Mouse (Mus musculus): ENCODE measurements around the gene Abcb7. TPM values are rescaled to one million over a fixed set of nuclear protein-coding genes. Genes with fewer than 3 reads are reported as not detected.

The Abcb7 gene
- total RNA-seq, 1 experiment: 37.7 TPM

DNA sequence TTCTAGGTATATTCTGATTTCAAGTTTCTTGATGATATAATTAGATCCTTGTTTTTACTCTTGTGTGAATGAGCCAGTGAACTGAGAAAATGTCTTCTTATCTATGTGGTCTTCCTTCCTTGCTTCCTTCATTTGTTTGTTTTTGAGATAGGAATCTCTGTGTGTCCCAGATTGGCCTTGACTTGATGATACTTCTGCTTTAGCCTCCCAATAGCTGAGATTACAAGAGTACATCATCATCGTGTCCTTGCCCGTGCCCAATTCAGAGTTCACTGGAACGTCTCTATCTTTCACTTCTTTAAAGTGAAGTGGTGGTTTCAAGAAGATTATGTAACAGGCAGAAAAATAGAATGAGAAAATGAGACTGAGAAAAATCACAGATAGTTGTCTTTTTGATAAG, 14.5 kb upstream of the Abcb7 start:
- no peaks in the 10 kb centered on the region for H3K4me1 ChIP-seq (ENCODE audit: control insufficient read depth in 2 of 2, insufficient read depth in 2 of 2, low read length in 2 of 2, poor library complexity in 1 of 2)
- no peak for TF ChIP-seq MAFK (IDR thresholded peaks at IDR 0.05; ENCODE audit: insufficient read depth, low read depth, low read length)
- no peak for TF ChIP-seq HCFC1 (IDR thresholded peaks at IDR 0.05; ENCODE audit: borderline replicate concordance, insufficient read depth, low read length)
- no peak for TF ChIP-seq ZC3H11A (IDR thresholded peaks at IDR 0.05; ENCODE audit: borderline replicate concordance, low read depth, low read length)
- no peak for TF ChIP-seq ZNF384 (IDR thresholded peaks at IDR 0.05; ENCODE audit: low read depth, low read length)
- TF ChIP-seq CHD2 (IDR thresholded peaks at IDR 0.05; ENCODE audit: low read depth, low read length): no peak
- in situ Hi-C loops (cut with MboI; ENCODE audit: low sequenced_read_pairs in 2 of 2, unreplicated experiment in 2 of 2): no loop called here
- H3K4me3 ChIP-seq (ENCODE audit: insufficient read depth in 1 of 2, low read depth in 1 of 2, low read length in 2 of 2, poor library complexity in 1 of 2, severe bottlenecking in 1 of 2): no peak overlapping the region
- no peak overlapping the region for H3K9ac ChIP-seq (ENCODE audit: insufficient read depth, low read depth, low read length, poor library complexity, severe bottlenecking)
- H3K27ac ChIP-seq (ENCODE audit: insufficient read depth, low read depth, low read length, poor library complexity, severe bottlenecking): no peak overlapping the region
- no peaks in the 10 kb centered on the region for H3K9me3 ChIP-seq (ENCODE audit: control insufficient read depth, insufficient read depth, low read depth, low read length)
- DNase-seq (ENCODE audit: low read depth, low spot score): no peak
- no peaks in the 10 kb centered on the region for H3K36me3 ChIP-seq (ENCODE audit: control insufficient read depth, insufficient read depth, low read length, poor library complexity, severe bottlenecking)

GRCm38 (mm10) chrX:104413995-104414394, 339 bp upstream of the Abcb7 start:
- no peak for DNase-seq (ENCODE audit: low read depth, low spot score)
- Histone ChIP-seq H3K4me3 (ENCODE audit: insufficient read depth in 1 of 2, low read depth in 1 of 2, low read length in 2 of 2, poor library complexity in 1 of 2, severe bottlenecking in 1 of 2) (peak overlapping the region; percentile 11 to 58; a peak in 3 of 4 replicates), H3K36me3 (ENCODE audit: control insufficient read depth, insufficient read depth, low read length, poor library complexity, severe bottlenecking) (no peaks in the 10 kb centered on the region), H3K27ac (ENCODE audit: insufficient read depth, low read depth, low read length, poor library complexity, severe bottlenecking) (no peak overlapping the region; the same call in 1 of the 2 replicates), H3K9ac (ENCODE audit: insufficient read depth, low read depth, low read length, poor library complexity, severe bottlenecking) (no peak overlapping the region; the same call in 1 of the 2 replicates), H3K9me3 (ENCODE audit: control insufficient read depth, insufficient read depth, low read depth, low read length) (no peaks in the 10 kb centered on the region), H3K4me1 (ENCODE audit: control insufficient read depth in 2 of 2, insufficient read depth in 2 of 2, low read length in 2 of 2, poor library complexity in 1 of 2) (peaks cover 0 to 9% of the 10 kb centered on the region in 2 experiments; a peak in 1 of 4 replicates)
- TF ChIP-seq ZC3H11A (IDR thresholded peaks at IDR 0.05; ENCODE audit: borderline replicate concordance, low read depth, low read length) (no peak), MAFK (IDR thresholded peaks at IDR 0.05; ENCODE audit: insufficient read depth, low read depth, low read length) (no peak), HCFC1 (IDR thresholded peaks at IDR 0.05; ENCODE audit: borderline replicate concordance, insufficient read depth, low read length) (no peak), ZNF384 (IDR thresholded peaks at IDR 0.05; ENCODE audit: low read depth, low read length) (no peak), CHD2 (IDR thresholded peaks at IDR 0.05; ENCODE audit: low read depth, low read length) (no peak)
- in situ Hi-C loops (cut with MboI; ENCODE audit: low sequenced_read_pairs in 2 of 2, unreplicated experiment in 2 of 2): no loop called here

- no peak overlapping the region for H3K9ac ChIP-seq (ENCODE audit: insufficient read depth, low read depth, low read length, poor library complexity, severe bottlenecking)
- no peak for TF ChIP-seq HCFC1 (IDR thresholded peaks at IDR 0.05; ENCODE audit: borderline replicate concordance, insufficient read depth, low read length)
- no peak for TF ChIP-seq CHD2 (IDR thresholded peaks at IDR 0.05; ENCODE audit: low read depth, low read length)
- TF ChIP-seq ZC3H11A (IDR thresholded peaks at IDR 0.05; ENCODE audit: borderline replicate concordance, low read depth, low read length): no peak
- no peak for TF ChIP-seq MAFK (IDR thresholded peaks at IDR 0.05; ENCODE audit: insufficient read depth, low read depth, low read length)
- no peak for TF ChIP-seq ZNF384 (IDR thresholded peaks at IDR 0.05; ENCODE audit: low read depth, low read length)
- H3K4me3 ChIP-seq (ENCODE audit: insufficient read depth in 1 of 2, low read depth in 1 of 2, low read length in 2 of 2, poor library complexity in 1 of 2, severe bottlenecking in 1 of 2): no peak overlapping the region
- H3K4me1 ChIP-seq (ENCODE audit: control insufficient read depth in 2 of 2, insufficient read depth in 2 of 2, low read length in 2 of 2, poor library complexity in 1 of 2): peaks cover 0 to 4% of the 10 kb centered on the region in 2 experiments; a peak in 1 of 4 replicates
- no peaks in the 10 kb centered on the region for H3K9me3 ChIP-seq (ENCODE audit: control insufficient read depth, insufficient read depth, low read depth, low read length)
- H3K36me3 ChIP-seq (ENCODE audit: control insufficient read depth, insufficient read depth, low read length, poor library complexity, severe bottlenecking): no peaks in the 10 kb centered on the region
- DNase-seq (ENCODE audit: low read depth, low spot score): no peak
- in situ Hi-C loops (cut with MboI; ENCODE audit: low sequenced_read_pairs in 2 of 2, unreplicated experiment in 2 of 2): no loop called here
- H3K27ac ChIP-seq (ENCODE audit: insufficient read depth, low read depth, low read length, poor library complexity, severe bottlenecking): no peak overlapping the region
Measured at GRCm38 (mm10) chrX:104408137-104408536, 5.5 kb downstream of the Abcb7 start.

GRCm38 (mm10) chrX:104402463-104402862, 11.2 kb downstream of the Abcb7 start:
- no peak overlapping the region for H3K9ac ChIP-seq (ENCODE audit: insufficient read depth, low read depth, low read length, poor library complexity, severe bottlenecking)
- H3K4me3 ChIP-seq (ENCODE audit: insufficient read depth in 1 of 2, low read depth in 1 of 2, low read length in 2 of 2, poor library complexity in 1 of 2, severe bottlenecking in 1 of 2): no peak overlapping the region
- H3K27ac ChIP-seq (ENCODE audit: insufficient read depth, low read depth, low read length, poor library complexity, severe bottlenecking): no peak overlapping the region
- in situ Hi-C loops (cut with MboI; ENCODE audit: low sequenced_read_pairs in 2 of 2, unreplicated experiment in 2 of 2): no loop called here
- no peaks in the 10 kb centered on the region for H3K9me3 ChIP-seq (ENCODE audit: control insufficient read depth, insufficient read depth, low read depth, low read length)
- H3K4me1 ChIP-seq (ENCODE audit: control insufficient read depth in 2 of 2, insufficient read depth in 2 of 2, low read length in 2 of 2, poor library complexity in 1 of 2): no peaks in the 10 kb centered on the region; a peak in 1 of 4 replicates
- TF ChIP-seq CHD2 (IDR thresholded peaks at IDR 0.05; ENCODE audit: low read depth, low read length) (no peak), HCFC1 (IDR thresholded peaks at IDR 0.05; ENCODE audit: borderline replicate concordance, insufficient read depth, low read length) (no peak), ZNF384 (IDR thresholded peaks at IDR 0.05; ENCODE audit: low read depth, low read length) (no peak), ZC3H11A (IDR thresholded peaks at IDR 0.05; ENCODE audit: borderline replicate concordance, low read depth, low read length) (no peak), MAFK (IDR thresholded peaks at IDR 0.05; ENCODE audit: insufficient read depth, low read depth, low read length) (no peak)
- DNase-seq (ENCODE audit: low read depth, low spot score): no peak
- no peaks in the 10 kb centered on the region for H3K36me3 ChIP-seq (ENCODE audit: control insufficient read depth, insufficient read depth, low read length, poor library complexity, severe bottlenecking)

GRCm38 (mm10) chrX:104401134-104401533, 12.5 kb downstream of the Abcb7 start:
- TF ChIP-seq CHD2 (IDR thresholded peaks at IDR 0.05; ENCODE audit: low read depth, low read length) (no peak), HCFC1 (IDR thresholded peaks at IDR 0.05; ENCODE audit: borderline replicate concordance, insufficient read depth, low read length) (no peak), ZNF384 (IDR thresholded peaks at IDR 0.05; ENCODE audit: low read depth, low read length) (no peak), MAFK (IDR thresholded peaks at IDR 0.05; ENCODE audit: insufficient read depth, low read depth, low read length) (no peak), ZC3H11A (IDR thresholded peaks at IDR 0.05; ENCODE audit: borderline replicate concordance, low read depth, low read length) (no peak)

More at GRCm38 (mm10) chrX:104401134-104401533, 12.5 kb downstream of the Abcb7 start:
- H3K4me3 ChIP-seq (ENCODE audit: insufficient read depth in 1 of 2, low read depth in 1 of 2, low read length in 2 of 2, poor library complexity in 1 of 2, severe bottlenecking in 1 of 2): no peak overlapping the region
- H3K9me3 ChIP-seq (ENCODE audit: control insufficient read depth, insufficient read depth, low read depth, low read length): no peaks in the 10 kb centered on the region
- H3K27ac ChIP-seq (ENCODE audit: insufficient read depth, low read depth, low read length, poor library complexity, severe bottlenecking): no peak overlapping the region
- H3K36me3 ChIP-seq (ENCODE audit: control insufficient read depth, insufficient read depth, low read length, poor library complexity, severe bottlenecking): no peaks in the 10 kb centered on the region
- H3K9ac ChIP-seq (ENCODE audit: insufficient read depth, low read depth, low read length, poor library complexity, severe bottlenecking): no peak overlapping the region
- DNase-seq (ENCODE audit: low read depth, low spot score): no peak
- no peaks in the 10 kb centered on the region; a peak in 1 of 4 replicates for H3K4me1 ChIP-seq (ENCODE audit: control insufficient read depth in 2 of 2, insufficient read depth in 2 of 2, low read length in 2 of 2, poor library complexity in 1 of 2)
- in situ Hi-C loops (cut with MboI; ENCODE audit: low sequenced_read_pairs in 2 of 2, unreplicated experiment in 2 of 2): no loop called here

Data from ES-E14 (cell line).